8 mouse cellular contexts compared by ENCODE assay signal in genomic region chr7:28527922-28528719, GRCm38 (mm10). TPM values are rescaled to one million over a fixed set of nuclear protein-coding genes. Genes with fewer than 3 reads are reported as not detected.
DNase-seq lines count a peak whose midpoint lies in the region; ATAC-seq lines count a peak whose summit lies in the region.

No protein-coding gene starts in this region.

- no peaks in the 10 kb centered on the region for H3K36me3 ChIP-seq in intestine, embryonic 16.5 days (ENCODE audit: control insufficient read depth, insufficient read depth, low read length)
- no peaks in the 10 kb centered on the region for H3K36me3 ChIP-seq in midbrain, embryonic 14.5 days (ENCODE audit: control insufficient read depth, insufficient read depth, low read length)

- H3K4me1 ChIP-seq in intestine, embryonic 16.5 days (ENCODE audit: control insufficient read depth, insufficient read depth, low read length): no peaks in the 10 kb centered on the region
- no peaks in the 10 kb centered on the region for H3K4me1 ChIP-seq in midbrain, embryonic 14.5 days (ENCODE audit: control insufficient read depth, insufficient read depth, low read length)

- no peaks in the 10 kb centered on the region for H3K9me3 ChIP-seq in intestine, embryonic 16.5 days (ENCODE audit: control insufficient read depth, low read length)
- H3K9me3 ChIP-seq in midbrain, embryonic 14.5 days (ENCODE audit: control insufficient read depth, low read length): no peaks in the 10 kb centered on the region

- H3K9ac ChIP-seq in intestine, embryonic 16.5 days (ENCODE audit: low read depth, low read length): no peak overlapping the region
- no peak overlapping the region for H3K9ac ChIP-seq in midbrain, embryonic 14.5 days (replicated peaks; ENCODE audit: low read length)

- intact Hi-C loops in left cerebral cortex, postnatal 36 days (cut with DNase I): loop anchor here (2.0 to 5.0 kb wide), 2 partner anchors 36 to 81 kb away; no protein-coding TSS in a partner anchor

- no peak overlapping the region for H3K4me3 ChIP-seq in intestine, embryonic 16.5 days (ENCODE audit: low read length)
- no peak overlapping the region for H3K4me3 ChIP-seq in midbrain, embryonic 14.5 days (replicated peaks; ENCODE audit: low read depth, low read length)

- H3K27me3 ChIP-seq in intestine, embryonic 16.5 days (replicated peaks; ENCODE audit: control insufficient read depth, insufficient read depth, low read length): no peaks in the 10 kb centered on the region
- no peaks in the 10 kb centered on the region for H3K27me3 ChIP-seq in midbrain, embryonic 14.5 days (ENCODE audit: control insufficient read depth, insufficient read depth, low read length)

- ATAC-seq in frontal cortex, adult (ENCODE audit: low TSS enrichment): no peak; the same call in 1 of the 2 replicates
- ATAC-seq in intestine, embryonic 16.5 days: peak; percentile 84
- ATAC-seq in midbrain, embryonic 14.5 days (ENCODE audit: low FRiP score, low TSS enrichment): no peak

- no peak overlapping the region for H3K27ac ChIP-seq in intestine, embryonic 16.5 days (ENCODE audit: low read length)
- H3K27ac ChIP-seq in midbrain, embryonic 14.5 days (replicated peaks; ENCODE audit: low read depth, low read length): no peak overlapping the region

- no peak overlapping the region for H3K4me2 ChIP-seq in intestine, embryonic 16.5 days (ENCODE audit: low read depth, low read length)
- no peak overlapping the region for H3K4me2 ChIP-seq in midbrain, embryonic 14.5 days (ENCODE audit: low read length)

- DNase-seq in frontal cortex, adult 2 months (ENCODE audit: extremely low spot score in 1 of 2, low spot score in 1 of 2): peak; percentile 12 to 75
- peak; percentile 72 to 77 for DNase-seq in cerebellum, adult 18-20 months
- peak; percentile 46 to 57 for DNase-seq in gastrocnemius, adult 8-10 months (ENCODE audit: low spot score in 2 of 2)
- peak; percentile 49 to 52 for DNase-seq in left cerebral cortex, postnatal 36 days (ENCODE audit: low spot score in 2 of 2)
- DNase-seq in midbrain, embryonic 14.5 days: peak; percentile 78
- peak; percentile 74 to 91 for DNase-seq in spleen, postnatal 10 days (ENCODE audit: low spot score in 2 of 2)

- 7% methylated on average over 19 of the region's 19 CpGs for WGBS in intestine, embryonic 16.5 days
- WGBS in midbrain, embryonic 14.5 days: 8% methylated on average over 19 of the region's 19 CpGs

RNA-seq across cellular contexts. Expression of gene Ifnl3, which starts 5.5 kb away (rescaled TPM):
- polyA plus RNA-seq in frontal cortex, adult 2 months (2012; rRNA removed): not detected in 2 replicates
- total RNA-seq in gastrocnemius, adult 8-10 months (2022): not detected
- not detected in 2 replicates for polyA plus RNA-seq in intestine, embryonic 16.5 days (2015; fragmentation: Nextera tagmentation; extraction: Ambion mirVana)
- not detected for total RNA-seq in left cerebral cortex, postnatal 36 days (2021)
- not detected in 2 replicates for polyA plus RNA-seq in midbrain, embryonic 14.5 days (2014; fragmentation: Nextera tagmentation; extraction: Ambion mirVana)

RNA-seq across cellular contexts. Expression of gene Sycn, which starts 12.6 kb away (rescaled TPM):
- polyA plus RNA-seq in frontal cortex, adult 2 months (2012; rRNA removed): 0.40 TPM in 1 of 2 replicates, not detected in the other
- total RNA-seq in gastrocnemius, adult 8-10 months (2022): not detected
- polyA plus RNA-seq in intestine, embryonic 16.5 days (2015; fragmentation: Nextera tagmentation; extraction: Ambion mirVana): 94.3 and 150 TPM in 2 replicates
- total RNA-seq in left cerebral cortex, postnatal 36 days (2021): not detected
- polyA plus RNA-seq in midbrain, embryonic 14.5 days (2014; fragmentation: Nextera tagmentation; extraction: Ambion mirVana): not detected in 2 replicates

RNA-seq across cellular contexts. Expression of gene Ifnl2, which starts 17.9 kb away (rescaled TPM):
- not detected in 2 replicates for polyA plus RNA-seq in frontal cortex, adult 2 months (2012; rRNA removed)
- not detected for total RNA-seq in gastrocnemius, adult 8-10 months (2022)
- not detected in 2 replicates for polyA plus RNA-seq in intestine, embryonic 16.5 days (2015; fragmentation: Nextera tagmentation; extraction: Ambion mirVana)
- total RNA-seq in left cerebral cortex, postnatal 36 days (2021): not detected
- polyA plus RNA-seq in midbrain, embryonic 14.5 days (2014; fragmentation: Nextera tagmentation; extraction: Ambion mirVana): not detected in 2 replicates

RNA-seq across cellular contexts. Expression of gene Nccrp1, which starts 18.9 kb away (rescaled TPM):
- 1.1 and 2.1 TPM in 2 replicates for polyA plus RNA-seq in frontal cortex, adult 2 months (2012; rRNA removed)
- total RNA-seq in gastrocnemius, adult 8-10 months (2022): not detected
- polyA plus RNA-seq in intestine, embryonic 16.5 days (2015; fragmentation: Nextera tagmentation; extraction: Ambion mirVana): 0.09 and 0.20 TPM in 2 replicates
- under 1 TPM; 0.27 to 0.52 TPM for total RNA-seq in left cerebral cortex, postnatal 36 days (2021)
- polyA plus RNA-seq in midbrain, embryonic 14.5 days (2014; fragmentation: Nextera tagmentation; extraction: Ambion mirVana): 0.13 TPM in 1 of 2 replicates, not detected in the other

Comparison
In these comparisons a context has a peak if more than half of its experiments do, and no peak if none do; other contexts are left out.
1. RNA of gene Sycn, which starts 12.6 kb away (polyA plus RNA-seq): 94.3 to 150 TPM in intestine, embryonic 16.5 days; 0.40 TPM in frontal cortex, adult 2 months and not detected in midbrain, embryonic 14.5 days; every median in the first group is over 10 times any median in the second.
2. Peak in every context shown above with its lines, with median percentiles within 50 percentile points of each other: DNase-seq.